Mouse (Mus musculus) liver, embryonic 11.5 days (tissue): Measurements from ENCODE around the gene 9930022D16Rik. TPM values are rescaled to one million over a fixed set of nuclear protein-coding genes. Genes with fewer than 3 reads are reported as not detected.
A peak's percentile ranks its signal among the peaks of the same experiment; 100 is the strongest.

ENCODE experiments used
- ATAC-seq: fragments of 200-750 bp; cut with Nextera tagmentation; replicated peaks from 2 replicates; pipeline ENCODE4 v1.8.0; 2017; ENCODE audit warnings: moderate number of reproducible peaks, mild to moderate bottlenecking, moderate TSS enrichment, moderate library complexity; ENCODE audit not compliant: low FRiP score
- DNase-seq: peaks from one replicate; pipeline ENCODE4 v3.0.0-alpha.2; 2017; ENCODE audit warnings: low spot score
- H3K27ac ChIP-seq: fragments of 300-500 bp; sonication (generic); 2 replicates; pipeline ENCODE4 v1.5.1; 2014; ENCODE audit warnings: mild to moderate bottlenecking, low read depth, low read length, control low read depth
- H3K27me3 ChIP-seq: fragments of 300-500 bp; sonication (generic); replicated peaks from 2 replicates; pipeline ENCODE4 v1.6.1; 2014; ENCODE audit warnings: low read length, mixed read lengths; ENCODE audit not compliant: control insufficient read depth, insufficient read depth
- H3K36me3 ChIP-seq: fragments of 300-500 bp; sonication (generic); 2 replicates; pipeline ENCODE4 v1.6.1; 2014; ENCODE audit warnings: mild to moderate bottlenecking, low read length, moderate library complexity, mixed read lengths; ENCODE audit not compliant: control insufficient read depth, insufficient read depth
- H3K4me1 ChIP-seq: fragments of 300-500 bp; sonication (generic); replicated peaks from 2 replicates; pipeline ENCODE4 v1.6.1; 2014; ENCODE audit warnings: low read length, mixed read lengths; ENCODE audit not compliant: control insufficient read depth, insufficient read depth
- H3K4me2 ChIP-seq: fragments of 300-500 bp; sonication (generic); 2 replicates; pipeline ENCODE4 v1.6.1; 2014; ENCODE audit warnings: mild to moderate bottlenecking, control low read depth, moderate library complexity
- H3K4me3 ChIP-seq: fragments of 300-500 bp; sonication (generic); 2 replicates; pipeline ENCODE4 v1.5.1; 2014; ENCODE audit warnings: low read depth, low read length, control low read depth
- H3K9ac ChIP-seq: fragments of 300-500 bp; sonication (generic); 2 replicates; pipeline ENCODE4 v1.6.1; 2014; ENCODE audit warnings: low read depth, low read length, control low read depth
- H3K9me3 ChIP-seq: fragments of 300-500 bp; sonication (generic); 2 replicates; pipeline ENCODE4 v1.6.1; 2016; ENCODE audit warnings: low read length, inconsistent platforms, mixed read lengths; ENCODE audit not compliant: control insufficient read depth
- WGBS: fragments of 180-500 bp; shearing (Covaris S2); extraction: QIAGEN DNeasy Blood & Tissue Kit; methylation state at CpG from one replicate; pipeline ENCODE4 v1.1.7; 2014; 5-methylcytosine and 5-hydroxymethylcytosine counted together
- polyA plus RNA-seq: library from polyadenylated mRNA; unstranded; fragments of >200 nt; fragmentation: Nextera tagmentation; extraction: Ambion mirVana; gene quantifications from 2 replicates; pipeline ENCODE4 v1.2.1, GENCODE M21; 2014

Gene 9930022D16Rik
- polyA plus RNA-seq, 1 experiment from 2014 or later = not detected

- 69% methylated on average over 14 of the region's 14 CpGs for WGBS
- no peaks in the 10 kb centered on the region for H3K27me3 ChIP-seq
- H3K36me3 ChIP-seq = no peaks in the 10 kb centered on the region
- no peak overlapping the region for H3K9ac ChIP-seq
- no peak overlapping the region for H3K4me3 ChIP-seq
- peaks cover 7% of the 10 kb centered on the region; the same call in 1 of the 2 replicates for H3K4me1 ChIP-seq
- no peak overlapping the region for H3K27ac ChIP-seq
- ATAC-seq (no peak), DNase-seq (no peak)
- peak overlapping the region; percentile 35 for H3K4me2 ChIP-seq
- H3K9me3 ChIP-seq = no peaks in the 10 kb centered on the region; the same call in 1 of the 2 replicates
These were observed 6.8 kb downstream of the 9930022D16Rik start for GRCm38 (mm10) chr11:109420567-109420962.

- no peak for ATAC-seq
- 74% methylated on average over 5 of the region's 5 CpGs for WGBS
- no peak for DNase-seq
- Histone ChIP-seq H3K4me2 (no peak overlapping the region), H3K27ac (no peak overlapping the region), H3K9me3 (no peaks in the 10 kb centered on the region; the same call in 1 of the 2 replicates), H3K4me1 (peaks cover 7% of the 10 kb centered on the region; the same call in 1 of the 2 replicates), H3K27me3 (no peaks in the 10 kb centered on the region), H3K4me3 (no peak overlapping the region), H3K9ac (no peak overlapping the region), H3K36me3 (no peaks in the 10 kb centered on the region)
These were observed 7.5 kb downstream of the 9930022D16Rik start for GRCm38 (mm10) chr11:109421205-109421604.

GRCm38 (mm10) chr11:109422263-109422662, 8.5 kb downstream of the 9930022D16Rik start:
- no peaks in the 10 kb centered on the region for H3K27me3 ChIP-seq
- no peak for ATAC-seq
- WGBS = 93% methylated on average over 4 of the region's 4 CpGs
- no peak overlapping the region for H3K9ac ChIP-seq
- no peak for DNase-seq
- H3K4me1 ChIP-seq = peaks cover 13% of the 10 kb centered on the region; the same call in 1 of the 2 replicates
- H3K4me2 ChIP-seq = no peak overlapping the region
- no peaks in the 10 kb centered on the region; the same call in 1 of the 2 replicates for H3K9me3 ChIP-seq
- no peak overlapping the region for H3K4me3 ChIP-seq
- H3K27ac ChIP-seq = no peak overlapping the region
- H3K36me3 ChIP-seq = no peaks in the 10 kb centered on the region

- peak overlapping the region; percentile 60 for H3K27ac ChIP-seq
- ATAC-seq = no peak
- H3K4me2 ChIP-seq = no peak overlapping the region
- 71% methylated on average over 1 of the region's 1 CpGs for WGBS
- DNase-seq = no peak
- no peaks in the 10 kb centered on the region for H3K27me3 ChIP-seq
- H3K9me3 ChIP-seq = no peaks in the 10 kb centered on the region; the same call in 1 of the 2 replicates
- peaks cover 13% of the 10 kb centered on the region; the same call in 1 of the 2 replicates for H3K4me1 ChIP-seq
- H3K9ac ChIP-seq = no peak overlapping the region
- no peak overlapping the region for H3K4me3 ChIP-seq
- no peaks in the 10 kb centered on the region for H3K36me3 ChIP-seq
These were observed 9.6 kb downstream of the 9930022D16Rik start for GRCm38 (mm10) chr11:109423294-109423693.

- H3K9ac ChIP-seq = peak within 1 kb of the TSS; percentile 74
- H3K9me3 ChIP-seq = no peaks in the 10 kb centered on the region; the same call in 1 of the 2 replicates
- under 1% methylated on average over 65 of the region's 65 CpGs for WGBS
- H3K4me2 ChIP-seq = peak within 1 kb of the TSS; percentile 67
- ATAC-seq (peak; percentile 95), DNase-seq (peak; percentile 100)
- peak within 1 kb of the TSS; percentile 64 for H3K4me3 ChIP-seq
- peak within 1 kb of the TSS; percentile 76 for H3K27ac ChIP-seq
- H3K4me1 ChIP-seq = peaks cover 9% of the 10 kb centered on the region; the same call in 1 of the 2 replicates
- no peaks in the 10 kb centered on the region for H3K27me3 ChIP-seq
- peaks cover 5% of the 10 kb centered on the region for H3K36me3 ChIP-seq
These were observed 11.9 kb downstream of the 9930022D16Rik start, which contains the start of gene Amz2 for GRCm38 (mm10) chr11:109425392-109426271. Gene Amz2, plus strand, starts transcription at chr11:109425946.

- peak overlapping the region; percentile 64 for H3K4me2 ChIP-seq
- H3K36me3 ChIP-seq = peaks cover 5% of the 10 kb centered on the region
- WGBS = under 1% methylated on average over 11 of the region's 11 CpGs
- H3K27ac ChIP-seq = peak overlapping the region; percentile 76
- H3K4me1 ChIP-seq = peaks cover 9% of the 10 kb centered on the region; the same call in 1 of the 2 replicates
- H3K9me3 ChIP-seq = no peaks in the 10 kb centered on the region; the same call in 1 of the 2 replicates
- no peak for DNase-seq
- H3K9ac ChIP-seq = peak overlapping the region; percentile 74
- ATAC-seq = no peak
- H3K27me3 ChIP-seq = no peaks in the 10 kb centered on the region
- H3K4me3 ChIP-seq = peak overlapping the region; percentile 64
These were observed 12.5 kb downstream of the 9930022D16Rik start for GRCm38 (mm10) chr11:109426272-109426586.

GRCm38 (mm10) chr11:109427353-109427752, 13.6 kb downstream of the 9930022D16Rik start:
- 92% methylated on average over 5 of the region's 5 CpGs for WGBS
- H3K4me2 ChIP-seq = no peak overlapping the region; the same call in 1 of the 2 replicates
- H3K9ac ChIP-seq = no peak overlapping the region

GRCm38 (mm10) chr11:109434233-109434798, 20.6 kb downstream of the 9930022D16Rik start:
- Histone ChIP-seq H3K27me3 (no peaks in the 10 kb centered on the region), H3K9me3 (no peaks in the 10 kb centered on the region), H3K27ac (no peak overlapping the region), H3K4me1 (peaks cover under 1% of the 10 kb centered on the region; the same call in 1 of the 2 replicates), H3K4me2 (no peak overlapping the region), H3K4me3 (no peak overlapping the region), H3K36me3 (peaks cover 10% of the 10 kb centered on the region), H3K9ac (no peak overlapping the region)
- ATAC-seq = no peak
- WGBS = 84% methylated on average over 16 of the region's 16 CpGs
- no peak for DNase-seq

More at GRCm38 (mm10) chr11:109427353-109427752, 13.6 kb downstream of the 9930022D16Rik start:
- no peak for DNase-seq
- H3K4me1 ChIP-seq = peaks cover 9% of the 10 kb centered on the region; the same call in 1 of the 2 replicates
- no peak for ATAC-seq
- H3K9me3 ChIP-seq = no peaks in the 10 kb centered on the region
- H3K36me3 ChIP-seq = peaks cover 5% of the 10 kb centered on the region
- no peak overlapping the region for H3K27ac ChIP-seq
- H3K4me3 ChIP-seq = no peak overlapping the region
- H3K27me3 ChIP-seq = no peaks in the 10 kb centered on the region
